ENCODE assay signal across 47 mouse cellular contexts in genomic region chr3:82007002-82007401, GRCm38 (mm10). TPM values are rescaled to one million over a fixed set of nuclear protein-coding genes. Genes with fewer than 3 reads are reported as not detected.
"Had no signal": no experiment of that assay in that cellular context is flagged by ENCODE, and none has a peak within 500 bp of the region (broad histone marks: within the 10 kb centered on the region; RNA-seq: fewer than 3 reads in every experiment).

No protein-coding gene starts in this region.

- H3K9me3 ChIP-seq: heart, embryonic 10.5 days; heart, embryonic 12.5 days; heart, embryonic 13.5 days; heart, embryonic 15.5 days; hindbrain, embryonic 10.5 days; hindbrain, embryonic 12.5 days; hindbrain, embryonic 13.5 days; hindbrain, embryonic 15.5 days; intestine, embryonic 15.5 days; kidney, embryonic 15.5 days had no signal

- H3K27me3 ChIP-seq: heart, embryonic 12.5 days; heart, embryonic 13.5 days; heart, embryonic 15.5 days; hindbrain, embryonic 12.5 days; hindbrain, embryonic 13.5 days; hindbrain, embryonic 15.5 days; intestine, embryonic 15.5 days; kidney, embryonic 15.5 days had no signal

- H3K4me2 ChIP-seq: heart, embryonic 11.5 days; heart, embryonic 12.5 days; heart, embryonic 13.5 days; heart, embryonic 15.5 days; hindbrain, embryonic 12.5 days; hindbrain, embryonic 13.5 days; hindbrain, embryonic 14.5 days; hindbrain, embryonic 15.5 days; intestine, embryonic 15.5 days; kidney, embryonic 15.5 days had no signal

- H3K9ac ChIP-seq: heart, embryonic 12.5 days; heart, embryonic 13.5 days; heart, embryonic 15.5 days; hindbrain, embryonic 12.5 days; hindbrain, embryonic 13.5 days; hindbrain, embryonic 14.5 days; hindbrain, embryonic 15.5 days; intestine, embryonic 15.5 days; kidney, embryonic 15.5 days had no signal

- H3K36me3 ChIP-seq: heart, embryonic 10.5 days; heart, embryonic 12.5 days; heart, embryonic 13.5 days; heart, embryonic 15.5 days; hindbrain, embryonic 10.5 days; hindbrain, embryonic 12.5 days; hindbrain, embryonic 13.5 days; hindbrain, embryonic 15.5 days; intestine, embryonic 15.5 days; kidney, embryonic 15.5 days had no signal

- ATAC-seq: hindbrain, embryonic 16.5 days; hindbrain, postnatal 0 days; inflammation-experienced regulatory T-cells, adult 6 months; intestine, embryonic 15.5 days; intestine, embryonic 16.5 days; intestine, postnatal 0 days had no signal

- H3K4me3 ChIP-seq: heart, embryonic 10.5 days; heart, embryonic 12.5 days; heart, embryonic 13.5 days; heart, embryonic 15.5 days; hindbrain, embryonic 10.5 days; hindbrain, embryonic 12.5 days; hindbrain, embryonic 13.5 days; hindbrain, embryonic 15.5 days; intestine, embryonic 15.5 days; kidney, embryonic 15.5 days; layer of hippocampus, adult 2 months had no signal

- H3K4me1 ChIP-seq: heart, embryonic 10.5 days; heart, embryonic 12.5 days; heart, embryonic 13.5 days; heart, embryonic 15.5 days; hindbrain, embryonic 10.5 days; hindbrain, embryonic 12.5 days; hindbrain, embryonic 13.5 days; hindbrain, embryonic 15.5 days; intestine, embryonic 15.5 days; kidney, embryonic 15.5 days had no signal

- H3K27ac ChIP-seq: heart, embryonic 10.5 days; heart, embryonic 13.5 days; heart, embryonic 15.5 days; hindbrain, embryonic 10.5 days; hindbrain, embryonic 12.5 days; hindbrain, embryonic 13.5 days; hindbrain, embryonic 14.5 days; hindbrain, embryonic 15.5 days; hindbrain, postnatal 0 days; intestine, embryonic 15.5 days; kidney, embryonic 15.5 days; kidney, postnatal 0 days; layer of hippocampus, adult 2 months had no signal

- DNase-seq: heart, postnatal 10 days; heart, postnatal 14 days; heart, postnatal 36 days; heart, postnatal 4 days; kidney, adult 11 months; kidney, adult 2 months; kidney, adult 8-10 months; kidney, adult 9 months; kidney, postnatal 10 days; kidney, postnatal 14 days; kidney, postnatal 25 days; kidney, postnatal 36 days; kidney, postnatal 4 days; layer of hippocampus, adult 9-11 months; layer of hippocampus, postnatal 36 days had no signal

RNA-seq across cellular contexts. Expression of gene Asic5, which starts 24.9 kb away (rescaled TPM):
- total RNA-seq: heart, adult 8-10 months; heart, postnatal 10 days; heart, postnatal 14 days; heart, postnatal 25 days; heart, postnatal 36 days; heart, postnatal 4 days; hematopoietic stem cell, adult 5-6 weeks; layer of hippocampus, adult 18-20 months; layer of hippocampus, adult 2 months; layer of hippocampus, adult 8-10 months; layer of hippocampus, postnatal 10 days; layer of hippocampus, postnatal 14 days; layer of hippocampus, postnatal 25 days; layer of hippocampus, postnatal 36 days had no signal
- polyA plus RNA-seq: heart, embryonic 10.5 days; heart, embryonic 11.5 days; heart, embryonic 12.5 days; heart, embryonic 13.5 days; heart, embryonic 14.5 days; heart, embryonic 15.5 days; heart, embryonic 16.5 days; heart, postnatal 0 days; hindbrain, embryonic 10.5 days; hindbrain, embryonic 11.5 days; hindbrain, embryonic 12.5 days; hindbrain, embryonic 13.5 days; hindbrain, embryonic 14.5 days; hindbrain, embryonic 15.5 days; hindbrain, embryonic 16.5 days; hindbrain, postnatal 0 days; inflammation-experienced regulatory T-cells, adult 6 months; kidney, adult 2 months; kidney, embryonic 14.5 days; kidney, embryonic 15.5 days had no signal

RNA-seq across cellular contexts. Expression of gene Tdo2, which starts 31.0 kb away (rescaled TPM):
- total RNA-seq: heart, postnatal 10 days; heart, postnatal 14 days; heart, postnatal 25 days; heart, postnatal 36 days; heart, postnatal 4 days; hematopoietic stem cell, adult 5-6 weeks; hindbrain, postnatal 0 days had no signal
- polyA plus RNA-seq: hindbrain, embryonic 10.5 days; hindbrain, embryonic 12.5 days; hindbrain, embryonic 14.5 days; kidney, adult 2 months had no signal
